Mouse (Mus musculus) gastrocnemius, adult 2 months (tissue): Measurements from ENCODE around the gene Jmjd4. TPM values are rescaled to one million over a fixed set of nuclear protein-coding genes. Genes with fewer than 3 reads are reported as not detected.

ENCODE experiments used
- DNase-seq: peaks from one replicate; pipeline ENCODE4 v3.0.0; 2022
- H3K27ac ChIP-seq: fragments of 200-600 bp; 2 replicates; pipeline ENCODE4 v1.8.1; 2022; ENCODE audit warnings: mild to moderate bottlenecking
- H3K4me3 ChIP-seq: fragments of 200-600 bp; 2 replicates; pipeline ENCODE4 v1.8.1; 2022; ENCODE audit warnings: mild to moderate bottlenecking, moderate library complexity
- CTCF ChIP-seq: fragments of 200-600 bp; IDR thresholded peaks from 2 replicates; pipeline ENCODE4 v1.8.1; 2022; ENCODE audit warnings: antibody characterized with exemption, mild to moderate bottlenecking, moderate library complexity
- intact Hi-C: fragments of 180-260 bp; cut with DNase I; formaldehyde crosslinking; loops from one replicate; pipeline ENCODE4 v1.15.1; 2025
- long read RNA-seq, 2 experiments: library from polyadenylated mRNA; stranded (forward); transcript quantifications; one replicate each; pipeline ENCODE4 v2.0.0; 2021
- total RNA-seq, 2 experiments: library from RNA; stranded (reverse); gene quantifications; 2 replicates each; pipeline ENCODE4 v1.2.3; 2021

Gene Jmjd4
- total RNA-seq, result 10 to 100 TPM in 1 of 2 experiments, 1 to 10 TPM in 1; 7.2 to 10.2 TPM
- long read RNA-seq, experiment 1, full-length matches to known transcripts, result 1 of 3 reads
- long read RNA-seq, experiment 1, partial matches to known transcripts, result 0 of 3 reads
- long read RNA-seq, experiment 1, other reads (novel, unspliced or antisense), result 2 of 3 reads
- long read RNA-seq, experiment 2, full-length matches to known transcripts, result 3 of 3 reads
- long read RNA-seq, experiment 2, partial matches to known transcripts, result 0 of 3 reads
- long read RNA-seq, experiment 2, other reads (novel, unspliced or antisense), result 0 of 3 reads

- Histone ChIP-seq H3K4me3 (peak within 1 kb of the TSS; percentile 98), H3K27ac (peak within 1 kb of the TSS; percentile 95)
- intact Hi-C loops, result loop anchor here (1.0 kb wide), 1 partner anchor 12 kb away; no protein-coding TSS in a partner anchor
- peak; percentile 94 for DNase-seq
- TF ChIP-seq CTCF, result no peak
Observed at GRCm38 (mm10) chr11:59449741-59450229, at the start of gene Jmjd4. Gene Jmjd4 (plus strand): TSS chr11:59450045.

GRCm38 (mm10) chr11:59400876-59401275 lies 49.0 kb upstream of the Jmjd4 start:
- no peak overlapping the region for H3K27ac ChIP-seq
- TF ChIP-seq CTCF, result no peak
- intact Hi-C loops, result no loop called here
- H3K4me3 ChIP-seq, result no peak overlapping the region
- peak; percentile 4 for DNase-seq

- intact Hi-C loops, result no loop called here
- no peak for DNase-seq
- H3K27ac ChIP-seq, result no peak overlapping the region
- no peak for TF ChIP-seq CTCF
- H3K4me3 ChIP-seq, result no peak overlapping the region
Observed at GRCm38 (mm10) chr11:59405761-59406160, 44.1 kb upstream of the Jmjd4 start.

GRCm38 (mm10) chr11:59410851-59411250 lies 39.0 kb upstream of the Jmjd4 start:
- Histone ChIP-seq H3K4me3 (no peak overlapping the region), H3K27ac (no peak overlapping the region)
- TF ChIP-seq CTCF, result no peak
- no peak for DNase-seq
- intact Hi-C loops, result no loop called here

DNA sequence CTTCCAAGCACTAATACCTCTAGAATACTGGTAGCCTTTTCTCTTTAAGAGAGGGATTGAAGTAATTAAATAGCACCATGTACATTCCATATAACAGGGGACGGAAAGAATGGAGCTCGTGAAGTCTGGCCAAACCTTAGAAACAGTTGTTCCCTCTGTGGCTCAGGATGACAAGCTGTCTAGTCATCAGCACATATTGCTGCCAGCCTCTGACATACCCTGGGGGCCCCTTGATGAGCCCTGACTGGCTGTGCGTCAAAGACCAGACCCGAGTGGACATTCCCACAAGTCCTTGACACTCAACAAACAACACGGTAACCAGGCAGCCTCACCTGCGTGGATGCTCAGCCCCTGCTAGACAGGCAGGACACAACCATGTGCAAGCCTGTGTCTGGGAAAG lies 37.8 kb upstream of the Jmjd4 start:
- intact Hi-C loops, result no loop called here
- Histone ChIP-seq H3K4me3 (no peak overlapping the region), H3K27ac (no peak overlapping the region)
- TF ChIP-seq CTCF, result no peak
- no peak for DNase-seq

GRCm38 (mm10) chr11:59412999-59413863 lies 36.6 kb upstream of the Jmjd4 start:
- DNase-seq, result no peak
- intact Hi-C loops, result no loop called here
- no peak overlapping the region for H3K4me3 ChIP-seq
- no peak for TF ChIP-seq CTCF
- H3K27ac ChIP-seq, result no peak overlapping the region

- Histone ChIP-seq H3K4me3 (no peak overlapping the region), H3K27ac (no peak overlapping the region)
- DNase-seq, result no peak
- intact Hi-C loops, result no loop called here
- no peak for TF ChIP-seq CTCF
Observed at GRCm38 (mm10) chr11:59418708-59419107, 31.1 kb upstream of the Jmjd4 start.

DNA sequence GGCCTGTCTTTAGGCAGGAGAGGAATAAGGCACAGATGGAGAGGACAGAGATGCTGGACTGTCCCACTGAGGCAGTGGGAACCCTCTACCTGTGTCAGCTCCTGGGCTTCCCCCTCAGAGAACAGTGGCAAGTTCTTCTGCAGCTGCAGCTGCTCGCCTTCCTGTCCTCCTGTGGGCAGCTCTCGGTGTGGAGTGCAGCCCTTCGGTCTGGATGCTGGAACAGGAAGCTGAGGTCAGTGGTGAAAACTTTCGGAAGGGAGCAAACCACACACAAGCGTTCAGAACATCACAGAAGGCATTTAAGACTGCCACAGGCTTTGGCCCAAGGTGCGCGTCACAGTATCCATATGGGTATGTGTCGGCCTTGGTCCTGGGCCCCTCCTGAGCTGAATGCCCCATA lies 28.4 kb upstream of the Jmjd4 start:
- H3K4me3 ChIP-seq, result no peak overlapping the region
- TF ChIP-seq CTCF, result no peak
- H3K27ac ChIP-seq, result 0 out of 2 replicates have a peak overlapping the region, but pooled peaks have one; percentile 0
- no peak for DNase-seq
- intact Hi-C loops, result no loop called here

- H3K4me3 ChIP-seq, result no peak overlapping the region
- intact Hi-C loops, result no loop called here
- TF ChIP-seq CTCF, result no peak
- H3K27ac ChIP-seq, result 0 out of 2 replicates have a peak overlapping the region, but pooled peaks have one; percentile 0
- DNase-seq, result no peak
Observed at GRCm38 (mm10) chr11:59421967-59422366, 27.9 kb upstream of the Jmjd4 start.

GRCm38 (mm10) chr11:59423010-59423588 lies 26.7 kb upstream of the Jmjd4 start:
- TF ChIP-seq CTCF, result no peak
- Histone ChIP-seq H3K27ac (peak overlapping the region; percentile 13; the same call in 1 of the 2 replicates), H3K4me3 (no peak overlapping the region)
- no peak for DNase-seq
- intact Hi-C loops, result no loop called here

GRCm38 (mm10) chr11:59425671-59426101 lies 24.2 kb upstream of the Jmjd4 start:
- peak; percentile 35; the same call in 1 of the 2 replicates for TF ChIP-seq CTCF
- no peak for DNase-seq
- no peak overlapping the region for H3K4me3 ChIP-seq
- intact Hi-C loops, result no loop called here
- no peak overlapping the region for H3K27ac ChIP-seq

GRCm38 (mm10) chr11:59428057-59428660 lies 21.7 kb upstream of the Jmjd4 start:
- TF ChIP-seq CTCF, result no peak
- intact Hi-C loops, result no loop called here
- Histone ChIP-seq H3K27ac (peak overlapping the region; percentile 77), H3K4me3 (no peak overlapping the region)
- DNase-seq, result peak; percentile 69

GRCm38 (mm10) chr11:59429959-59430358 lies 19.9 kb upstream of the Jmjd4 start:
- H3K27ac ChIP-seq, result no peak overlapping the region
- no peak for TF ChIP-seq CTCF
- intact Hi-C loops, result no loop called here
- no peak for DNase-seq
- no peak overlapping the region for H3K4me3 ChIP-seq
